Mouse (Mus musculus): Measurements from ENCODE around the gene Sesn3.
"Not testable (repeated sequence)": the region's sequence is repeated elsewhere in the genome, so short reads cannot be mapped to it uniquely, and the experiment has no call there.

Sesn3 gene

GRCm38 (mm10) chr9:14274986-14275720 lies at the start of gene Sesn3:
TSS of gene Sesn3 (plus strand) at chr9:14275067.
- DNase-seq: peak; percentile 86

GRCm38 (mm10) chr9:14227086-14227485 lies 47.8 kb upstream of the Sesn3 start:
- DNase-seq: not testable (repeated sequence)

- DNase-seq: no peak
Measured at GRCm38 (mm10) chr9:14233702-14234373, 41.0 kb upstream of the Sesn3 start.

GRCm38 (mm10) chr9:14235286-14235685 lies 39.6 kb upstream of the Sesn3 start:
- DNase-seq: no peak

GRCm38 (mm10) chr9:14241003-14241402 lies 33.9 kb upstream of the Sesn3 start:
- DNase-seq: not testable (repeated sequence)

GRCm38 (mm10) chr9:14242308-14242707 lies 32.6 kb upstream of the Sesn3 start:
- DNase-seq: no peak

- DNase-seq: peak; percentile 77
Measured at GRCm38 (mm10) chr9:14244528-14244927, 30.3 kb upstream of the Sesn3 start.

- DNase-seq: peak; percentile 34
Measured at GRCm38 (mm10) chr9:14245013-14245586, 29.8 kb upstream of the Sesn3 start.

- no peak for DNase-seq
Measured at GRCm38 (mm10) chr9:14246016-14246799, 28.7 kb upstream of the Sesn3 start.

GRCm38 (mm10) chr9:14247480-14248208 lies 27.2 kb upstream of the Sesn3 start:
- DNase-seq: no peak

- peak; percentile 56 for DNase-seq
Measured at GRCm38 (mm10) chr9:14248209-14248596, 26.7 kb upstream of the Sesn3 start.

GRCm38 (mm10) chr9:14261150-14261549 lies 13.7 kb upstream of the Sesn3 start:
- no peak for DNase-seq

GRCm38 (mm10) chr9:14262568-14262972 lies 12.3 kb upstream of the Sesn3 start:
- DNase-seq: no peak

- DNase-seq: no peak
Measured at GRCm38 (mm10) chr9:14266470-14266869, 8.4 kb upstream of the Sesn3 start.

- no peak for DNase-seq
Measured at GRCm38 (mm10) chr9:14268578-14268977, 6.3 kb upstream of the Sesn3 start.

GRCm38 (mm10) chr9:14272921-14273320 lies 1.9 kb upstream of the Sesn3 start:
- DNase-seq: no peak

- DNase-seq: no peak
Measured at GRCm38 (mm10) chr9:14274586-14274985, 281 bp upstream of the Sesn3 start.

- DNase-seq: peak; percentile 98
Measured at GRCm38 (mm10) chr9:14275792-14276480, 1.1 kb downstream of the Sesn3 start.

GRCm38 (mm10) chr9:14276481-14277287 lies 1.8 kb downstream of the Sesn3 start:
- DNase-seq: peak; percentile 37

- DNase-seq: no peak
Measured at GRCm38 (mm10) chr9:14277365-14277991, 2.6 kb downstream of the Sesn3 start.

All from thymus, postnatal 25 days (tissue).